Mouse (Mus musculus) heart, postnatal 0 days (tissue): ENCODE data around the gene Rab24.

Experiments used
- CTCF ChIP-seq: IDR thresholded peaks from 2 replicates; pipeline ENCODE4 v1.5.1; 2016; ENCODE audit warnings: antibody characterized with exemption, control low read depth, low read depth
- EP300 ChIP-seq: IDR thresholded peaks from 2 replicates; pipeline ENCODE4 v1.6.1; 2016; ENCODE audit warnings: antibody characterized with exemption, low read depth

GRCm38 (mm10) chr13:55328171-55328570, 6.4 kb upstream of the Rab24 start:
- TF ChIP-seq EP300, result no peak
- no peak for TF ChIP-seq CTCF
